Mouse (Mus musculus): ENCODE data around the gene Npb.

DNA sequence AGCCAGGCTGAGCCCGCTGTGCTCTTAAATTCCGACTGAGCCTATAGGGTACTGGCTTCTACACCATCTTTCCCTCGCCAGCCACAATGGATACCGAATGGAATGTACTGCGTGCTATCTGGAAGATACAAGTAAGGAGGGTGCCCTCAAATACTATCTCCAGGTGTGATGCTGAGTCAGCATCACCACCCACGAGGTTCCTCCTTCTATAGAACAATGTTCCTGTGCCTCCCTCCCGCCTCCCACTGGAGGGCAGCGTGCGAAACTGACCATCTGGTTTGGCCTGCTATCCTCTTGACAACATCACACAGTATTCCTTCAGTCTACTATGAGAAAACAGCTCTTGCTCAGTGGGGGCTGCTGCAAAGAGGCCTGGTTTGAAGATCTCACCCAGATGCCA lies 43.2 kb upstream of the Npb start:
- TF ChIP-seq GATA1 (IDR thresholded peaks at IDR 0.05; ENCODE audit: borderline replicate concordance, low read length) (no peak), CTCF (IDR thresholded peaks at IDR 0.05; ENCODE audit: low read depth, low read length) (no peak), TAL1 (conservative IDR thresholded peaks at IDR 0.05; ENCODE audit: low read depth, low read length) (no peak)
